Mouse (Mus musculus) heart, postnatal 0 days (tissue): ENCODE data around the gene Tsen2. TPM values are rescaled to one million over a fixed set of nuclear protein-coding genes. Genes with fewer than 3 reads are reported as not detected.

Experiments
- ATAC-seq: fragments of 200-750 bp; cut with Nextera tagmentation; 2 replicates; pipeline ENCODE4 v1.8.0; 2017; ENCODE audit warnings: low read depth, moderate number of reproducible peaks, moderate library complexity; ENCODE audit not compliant: insufficient read depth
- DNase-seq: peaks from one replicate; pipeline ENCODE4 v3.0.0-alpha.2; 2016; ENCODE audit warnings: low spot score
- H3K27ac ChIP-seq: fragments of 300-500 bp; sonication (generic); 2 replicates; pipeline ENCODE4 v1.5.1; 2014; ENCODE audit warnings: low read depth, mild to moderate bottlenecking
- H3K27me3 ChIP-seq: fragments of 300-500 bp; sonication (generic); 2 replicates; pipeline ENCODE4 v1.6.1; 2014; ENCODE audit warnings: low read length, mixed read lengths; ENCODE audit not compliant: control insufficient read depth, insufficient read depth
- H3K36me3 ChIP-seq: fragments of 300-500 bp; sonication (generic); replicated peaks from 2 replicates; pipeline ENCODE4 v1.6.1; 2014; ENCODE audit warnings: low read length, mixed read lengths; ENCODE audit not compliant: control insufficient read depth, insufficient read depth
- H3K4me1 ChIP-seq: fragments of 300-500 bp; sonication (generic); 2 replicates; pipeline ENCODE4 v1.6.1; 2014; ENCODE audit warnings: antibody characterized with exemption; ENCODE audit not compliant: control insufficient read depth, insufficient read depth
- H3K4me2 ChIP-seq: fragments of 300-500 bp; sonication (generic); 2 replicates; pipeline ENCODE4 v1.6.1; 2014; ENCODE audit warnings: low read depth, mild to moderate bottlenecking, low read length, moderate library complexity
- H3K4me3 ChIP-seq: fragments of 300-500 bp; sonication (generic); 2 replicates; pipeline ENCODE4 v1.5.1; 2014; ENCODE audit warnings: low read depth, low read length
- H3K9ac ChIP-seq: fragments of 300-500 bp; sonication (generic); replicated peaks from 2 replicates; pipeline ENCODE4 v1.6.1; 2014; ENCODE audit warnings: low read depth, low read length, mixed read lengths
- H3K9me3 ChIP-seq: fragments of 300-500 bp; sonication (generic); replicated peaks from 2 replicates; pipeline ENCODE4 v1.6.1; 2016; ENCODE audit warnings: low read length; ENCODE audit not compliant: control insufficient read depth
- CTCF ChIP-seq: IDR thresholded peaks from 2 replicates; pipeline ENCODE4 v1.5.1; 2016; ENCODE audit warnings: antibody characterized with exemption, control low read depth, low read depth
- EP300 ChIP-seq: IDR thresholded peaks from 2 replicates; pipeline ENCODE4 v1.6.1; 2016; ENCODE audit warnings: antibody characterized with exemption, low read depth
- WGBS: fragments of 180-500 bp; shearing (Covaris S2); extraction: QIAGEN DNeasy Blood & Tissue Kit; methylation state at CpG from one replicate; pipeline ENCODE4 v1.1.7; 2014; 5-methylcytosine and 5-hydroxymethylcytosine counted together
- polyA plus RNA-seq: library from polyadenylated mRNA; unstranded; fragments of >200 nt; fragmentation: Nextera tagmentation; extraction: Ambion mirVana; gene quantifications from 2 replicates; pipeline ENCODE4 v1.2.1, GENCODE M21; 2015
- total RNA-seq: library from RNA; depleted of rRNA; stranded (reverse); fragments of >200 nt; gene quantifications from 2 replicates; pipeline ENCODE4 v1.2.3, GENCODE M21; 2014; ENCODE audit warnings: low replicate concordance

Tsen2 gene
- total and polyA plus RNA-seq, 2 experiments from 2014 or later = 6.0 to 12.6 TPM

GRCm38 (mm10) chr6:115538645-115539429 lies 5.6 kb upstream of the Tsen2 start:
- H3K27ac ChIP-seq = peak overlapping the region; percentile 39; the same call in 1 of the 2 replicates
- ATAC-seq = peak; percentile 73
- H3K9me3 ChIP-seq = no peaks in the 10 kb centered on the region
- H3K27me3 ChIP-seq = no peaks in the 10 kb centered on the region
- H3K36me3 ChIP-seq = no peaks in the 10 kb centered on the region
- DNase-seq = peak; percentile 72
- TF ChIP-seq CTCF (peak; percentile 94), EP300 (no peak)
- peak overlapping the region; percentile 22; the same call in 1 of the 2 replicates for H3K4me3 ChIP-seq
- no peak overlapping the region for H3K9ac ChIP-seq
- WGBS = 17% methylated on average over 26 of the region's 26 CpGs
- peaks cover 8% of the 10 kb centered on the region; the same call in 1 of the 2 replicates for H3K4me1 ChIP-seq
- peak overlapping the region; percentile 64 for H3K4me2 ChIP-seq

- TF ChIP-seq CTCF (no peak), EP300 (no peak)
- 38% methylated on average over 6 of the region's 6 CpGs for WGBS
- H3K4me1 ChIP-seq = peaks cover 10% of the 10 kb centered on the region; the same call in 1 of the 2 replicates
- ATAC-seq = no peak
- peak overlapping the region; percentile 31; the same call in 1 of the 2 replicates for H3K27ac ChIP-seq
- H3K9me3 ChIP-seq = no peaks in the 10 kb centered on the region
- no peak overlapping the region for H3K4me2 ChIP-seq
- H3K4me3 ChIP-seq = no peak overlapping the region
- DNase-seq = peak; percentile 38
- no peaks in the 10 kb centered on the region for H3K27me3 ChIP-seq
- H3K9ac ChIP-seq = no peak overlapping the region
- H3K36me3 ChIP-seq = no peaks in the 10 kb centered on the region
Observed at GRCm38 (mm10) chr6:115541676-115542275, 2.7 kb upstream of the Tsen2 start.

GRCm38 (mm10) chr6:115542341-115542740 lies 2.1 kb upstream of the Tsen2 start:
- TF ChIP-seq CTCF (no peak), EP300 (no peak)
- Histone ChIP-seq H3K9me3 (no peaks in the 10 kb centered on the region), H3K36me3 (0 out of 2 replicates have a peak, but pooled peaks cover under 1% of the 10 kb centered on the region), H3K4me3 (no peak overlapping the region), H3K27ac (no peak overlapping the region), H3K27me3 (no peaks in the 10 kb centered on the region), H3K4me2 (no peak overlapping the region), H3K4me1 (peaks cover 10% of the 10 kb centered on the region; the same call in 1 of the 2 replicates), H3K9ac (no peak overlapping the region)
- 62% methylated on average over 3 of the region's 3 CpGs for WGBS
- DNase-seq (no peak), ATAC-seq (no peak)

GRCm38 (mm10) chr6:115546276-115546675 lies 1.8 kb downstream of the Tsen2 start:
- 81% methylated on average over 5 of the region's 5 CpGs for WGBS
- no peak overlapping the region for H3K9ac ChIP-seq
- no peak overlapping the region for H3K27ac ChIP-seq
- peaks cover 10% of the 10 kb centered on the region; the same call in 1 of the 2 replicates for H3K4me1 ChIP-seq
- ATAC-seq (no peak), DNase-seq (no peak)
- TF ChIP-seq CTCF (peak; percentile 78), EP300 (no peak)
- H3K4me2 ChIP-seq = no peak overlapping the region
- peaks cover 26% of the 10 kb centered on the region for H3K36me3 ChIP-seq
- no peaks in the 10 kb centered on the region for H3K9me3 ChIP-seq
- H3K27me3 ChIP-seq = no peaks in the 10 kb centered on the region
- H3K4me3 ChIP-seq = no peak overlapping the region

GRCm38 (mm10) chr6:115555485-115555884 lies 11.0 kb downstream of the Tsen2 start:
- TF ChIP-seq CTCF (peak; percentile 43; the same call in 1 of the 2 replicates), EP300 (no peak)
- 38% methylated on average over 5 of the region's 5 CpGs for WGBS

More at GRCm38 (mm10) chr6:115555485-115555884, 11.0 kb downstream of the Tsen2 start:
- Histone ChIP-seq H3K9ac (no peak overlapping the region), H3K4me3 (no peak overlapping the region), H3K36me3 (peaks cover 14% of the 10 kb centered on the region; the same call in 1 of the 2 replicates), H3K27ac (no peak overlapping the region), H3K4me1 (peaks cover 11% of the 10 kb centered on the region; the same call in 1 of the 2 replicates), H3K27me3 (no peaks in the 10 kb centered on the region), H3K4me2 (no peak overlapping the region), H3K9me3 (no peaks in the 10 kb centered on the region)
- no peak; the same call in 1 of the 2 replicates for ATAC-seq
- peak; percentile 49 for DNase-seq
